Mouse (Mus musculus): Measurements from ENCODE around the gene Tbx6. TPM values are rescaled to one million over a fixed set of nuclear protein-coding genes. Genes with fewer than 3 reads are reported as not detected.

The Tbx6 gene
- polyA plus RNA-seq, 1 experiment from 2014 or later = 0.17 TPM

- H3K9ac ChIP-seq (ENCODE audit: low read depth, low read length) = no peak overlapping the region
- H3K27ac ChIP-seq (ENCODE audit: low read depth, low read length) = no peak overlapping the region; the same call in 1 of the 2 replicates
- H3K4me1 ChIP-seq (replicated peaks; ENCODE audit: control insufficient read depth, insufficient read depth, low read length) = peaks cover 7% of the 10 kb centered on the region; the same call in 1 of the 2 replicates
- WGBS = 75% methylated on average over 16 of the region's 16 CpGs
- no peak overlapping the region for H3K4me3 ChIP-seq (ENCODE audit: low read depth, low read length)
- H3K27me3 ChIP-seq (replicated peaks; ENCODE audit: control insufficient read depth, insufficient read depth, low read length) = no peaks in the 10 kb centered on the region
- no peak overlapping the region for H3K4me2 ChIP-seq (replicated peaks; ENCODE audit: low read depth)
- no peak for ATAC-seq
- H3K9me3 ChIP-seq (ENCODE audit: control insufficient read depth) = no peaks in the 10 kb centered on the region
- peaks cover 27% of the 10 kb centered on the region for H3K36me3 ChIP-seq (ENCODE audit: control insufficient read depth, insufficient read depth)
- peak; percentile 34; the same call in 1 of the 2 replicates for TF ChIP-seq CTCF (IDR thresholded peaks at IDR 0.05; ENCODE audit: low read depth)
Observed at GRCm38 (mm10) chr7:126795387-126796317, 14.4 kb downstream of the Tbx6 start.

DNA sequence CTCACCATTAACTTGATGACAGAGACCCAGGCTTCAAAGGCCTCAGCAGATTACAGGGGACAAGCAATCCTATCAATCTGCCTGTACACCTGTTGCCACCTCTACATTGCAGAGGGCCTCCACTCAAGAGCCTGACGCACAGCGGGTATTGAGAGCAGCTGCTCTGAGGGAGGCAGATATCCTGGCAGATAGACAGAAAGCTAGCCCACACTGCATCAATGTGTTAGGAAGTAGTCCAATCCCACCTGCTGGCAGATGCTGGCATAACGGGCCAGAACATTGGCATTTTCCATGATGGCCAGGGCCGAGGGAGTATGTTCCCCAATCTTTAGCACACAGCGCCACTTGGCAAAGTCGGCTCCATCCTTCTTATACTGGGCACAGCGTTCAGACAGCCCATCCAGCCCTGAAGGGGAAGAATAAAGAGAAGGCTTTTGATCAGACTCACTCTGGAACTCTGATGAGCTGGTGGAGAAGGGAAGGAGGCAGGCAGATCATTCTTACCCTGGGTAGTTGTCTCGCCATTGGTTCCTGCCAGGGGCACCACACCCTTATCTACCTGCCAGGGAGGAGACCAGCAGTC is 15.2 kb downstream of the Tbx6 start:
- H3K27me3 ChIP-seq (replicated peaks; ENCODE audit: control insufficient read depth, insufficient read depth, low read length) = no peaks in the 10 kb centered on the region
- no peak overlapping the region for H3K9ac ChIP-seq (ENCODE audit: low read depth, low read length)
- H3K4me3 ChIP-seq (ENCODE audit: low read depth, low read length) = no peak overlapping the region
- no peak for ATAC-seq
- no peak overlapping the region for H3K4me2 ChIP-seq (replicated peaks; ENCODE audit: low read depth)
- peaks cover 27% of the 10 kb centered on the region for H3K36me3 ChIP-seq (ENCODE audit: control insufficient read depth, insufficient read depth)
- no peaks in the 10 kb centered on the region for H3K9me3 ChIP-seq (ENCODE audit: control insufficient read depth)
- WGBS = 68% methylated on average over 8 of the region's 8 CpGs
- no peak overlapping the region; the same call in 1 of the 2 replicates for H3K27ac ChIP-seq (ENCODE audit: low read depth, low read length)
- TF ChIP-seq CTCF (IDR thresholded peaks at IDR 0.05; ENCODE audit: low read depth) = peak; percentile 65
- H3K4me1 ChIP-seq (replicated peaks; ENCODE audit: control insufficient read depth, insufficient read depth, low read length) = 0 out of 2 replicates have a peak, but pooled peaks cover 3% of the 10 kb centered on the region

DNA sequence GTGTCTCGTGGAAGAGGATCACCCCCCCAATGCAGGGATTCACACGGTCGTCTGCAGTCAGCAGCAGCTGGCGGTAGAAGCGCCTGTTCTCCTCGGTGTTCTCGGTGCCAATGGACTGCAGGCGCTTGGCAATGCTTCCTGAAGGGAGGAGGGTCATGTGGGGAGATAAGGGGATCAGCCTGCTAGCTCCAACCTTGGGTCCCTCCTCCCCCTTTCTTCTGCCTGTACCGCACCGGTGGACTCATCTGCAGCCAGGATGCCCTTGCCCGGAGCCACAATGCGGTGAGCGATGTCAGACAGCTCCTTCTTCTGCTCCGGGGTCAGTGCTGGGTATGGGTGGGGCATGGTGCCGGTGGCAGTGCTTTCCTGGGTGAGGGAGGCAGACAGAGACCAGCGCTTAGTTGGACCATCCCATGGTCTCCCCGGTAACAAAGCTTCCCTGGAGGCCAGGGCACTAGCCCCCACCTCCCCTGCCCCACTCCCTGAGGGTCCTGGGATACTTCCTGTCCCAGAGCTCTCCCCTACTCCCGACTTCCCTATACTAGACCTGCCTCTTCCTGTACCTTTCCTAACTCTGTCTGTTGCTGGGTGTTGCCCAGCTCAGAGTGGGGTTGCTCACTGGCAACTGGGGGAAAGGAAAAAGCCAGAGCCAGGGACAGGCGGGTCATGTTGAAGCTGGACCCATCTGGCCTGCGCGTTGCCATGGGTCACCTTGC is 16.3 kb downstream of the Tbx6 start, which contains the start of gene Fam57b:
Fam57b (plus strand) TSS at position 258 of the 716 bp plus-strand sequence.
- H3K27me3 ChIP-seq (replicated peaks; ENCODE audit: control insufficient read depth, insufficient read depth, low read length) = no peaks in the 10 kb centered on the region
- ATAC-seq = no peak

GRCm38 (mm10) chr7:126798127-126799049 is 17.1 kb downstream of the Tbx6 start:
- ATAC-seq = peak; percentile 9
- Histone ChIP-seq H3K9ac (ENCODE audit: low read depth, low read length) (peak overlapping the region; percentile 68), H3K36me3 (ENCODE audit: control insufficient read depth, insufficient read depth) (peaks cover 27% of the 10 kb centered on the region), H3K9me3 (ENCODE audit: control insufficient read depth) (no peaks in the 10 kb centered on the region), H3K4me2 (replicated peaks; ENCODE audit: low read depth) (peak overlapping the region; percentile 85), H3K27me3 (replicated peaks; ENCODE audit: control insufficient read depth, insufficient read depth, low read length) (no peaks in the 10 kb centered on the region), H3K27ac (ENCODE audit: low read depth, low read length) (peak overlapping the region; percentile 89), H3K4me3 (ENCODE audit: low read depth, low read length) (peak overlapping the region; percentile 86), H3K4me1 (replicated peaks; ENCODE audit: control insufficient read depth, insufficient read depth, low read length) (0 out of 2 replicates have a peak, but pooled peaks cover 3% of the 10 kb centered on the region)
- WGBS = under 1% methylated on average over 40 of the region's 40 CpGs
- TF ChIP-seq CTCF (IDR thresholded peaks at IDR 0.05; ENCODE audit: low read depth) = no peak

More for the DNA sequence above, 16.3 kb downstream of the Tbx6 start, which contains the start of gene Fam57b:
- peak within 1 kb of the TSS; percentile 85 for H3K4me2 ChIP-seq (replicated peaks; ENCODE audit: low read depth)
- peak within 1 kb of the TSS; percentile 68 for H3K9ac ChIP-seq (ENCODE audit: low read depth, low read length)
- peak within 1 kb of the TSS; percentile 89 for H3K27ac ChIP-seq (ENCODE audit: low read depth, low read length)
- peaks cover 27% of the 10 kb centered on the region for H3K36me3 ChIP-seq (ENCODE audit: control insufficient read depth, insufficient read depth)
- 0 out of 2 replicates have a peak, but pooled peaks cover 3% of the 10 kb centered on the region for H3K4me1 ChIP-seq (replicated peaks; ENCODE audit: control insufficient read depth, insufficient read depth, low read length)
- 14% methylated on average over 21 of the region's 21 CpGs for WGBS
- H3K4me3 ChIP-seq (ENCODE audit: low read depth, low read length) = peak within 1 kb of the TSS; percentile 86
- no peak for TF ChIP-seq CTCF (IDR thresholded peaks at IDR 0.05; ENCODE audit: low read depth)
- H3K9me3 ChIP-seq (ENCODE audit: control insufficient read depth) = no peaks in the 10 kb centered on the region

- peak; percentile 67 for TF ChIP-seq CTCF (IDR thresholded peaks at IDR 0.05; ENCODE audit: low read depth)
- Histone ChIP-seq H3K36me3 (ENCODE audit: control insufficient read depth, insufficient read depth) (peaks cover 27% of the 10 kb centered on the region), H3K4me2 (replicated peaks; ENCODE audit: low read depth) (peak overlapping the region; percentile 85), H3K9ac (ENCODE audit: low read depth, low read length) (peak overlapping the region; percentile 68), H3K27ac (ENCODE audit: low read depth, low read length) (peak overlapping the region; percentile 89), H3K4me3 (ENCODE audit: low read depth, low read length) (peak overlapping the region; percentile 86), H3K9me3 (ENCODE audit: control insufficient read depth) (no peaks in the 10 kb centered on the region), H3K27me3 (replicated peaks; ENCODE audit: control insufficient read depth, insufficient read depth, low read length) (no peaks in the 10 kb centered on the region), H3K4me1 (replicated peaks; ENCODE audit: control insufficient read depth, insufficient read depth, low read length) (0 out of 2 replicates have a peak, but pooled peaks cover 3% of the 10 kb centered on the region)
- peak; percentile 92 for ATAC-seq
- under 1% methylated on average over 29 of the region's 36 CpGs for WGBS
Observed at GRCm38 (mm10) chr7:126799050-126799467, 17.8 kb downstream of the Tbx6 start.
